Mouse (Mus musculus): ENCODE results near the gene Phtf1. TPM values are rescaled to one million over a fixed set of nuclear protein-coding genes. Genes with fewer than 3 reads are reported as not detected.

The Phtf1 gene
- polyA plus RNA-seq, 1 experiment from 2014 or later = 28.8 TPM

DNA sequence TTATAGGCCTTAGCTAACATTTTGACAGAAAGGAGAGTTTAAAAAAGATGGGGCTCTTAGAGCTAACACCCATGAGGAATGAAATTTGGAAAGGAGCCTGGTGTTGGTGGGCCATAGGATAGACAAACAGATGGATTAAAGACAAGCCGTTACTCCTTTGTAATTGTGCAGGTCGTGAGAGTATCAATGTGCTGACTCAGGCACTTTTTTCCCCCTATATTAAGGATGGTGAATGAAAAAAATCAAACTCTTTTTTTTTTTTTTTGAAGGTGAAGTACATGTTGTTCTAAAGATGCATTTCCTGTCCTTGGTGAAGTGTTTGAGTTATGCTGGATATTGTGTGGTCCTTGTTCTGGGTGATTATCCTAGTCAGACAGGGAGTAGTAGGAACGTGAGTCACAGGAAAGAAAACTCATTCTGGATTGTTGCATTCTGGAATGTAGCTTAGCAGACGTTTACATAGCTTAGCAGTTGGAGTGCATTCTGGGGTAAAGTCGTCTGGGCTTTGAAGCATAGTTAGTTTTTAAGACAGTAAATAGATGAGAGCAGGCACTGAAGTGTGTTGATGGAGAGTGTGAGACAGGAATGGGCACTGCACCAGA is 20.0 kb downstream of the Phtf1 start:
- Histone ChIP-seq H3K27me3 (no peaks in the 10 kb centered on the region), H3K4me1 (no peaks in the 10 kb centered on the region), H3K4me2 (no peak overlapping the region), H3K9ac (no peak overlapping the region), H3K36me3 (peaks cover 68% of the 10 kb centered on the region), H3K4me3 (no peak overlapping the region), H3K9me3 (no peaks in the 10 kb centered on the region), H3K27ac (no peak overlapping the region)
- no peak for ATAC-seq (ENCODE audit: insufficient number of reproducible peaks, low FRiP score, low TSS enrichment, low read depth)
- WGBS = 56% methylated on average over 5 of the region's 5 CpGs

DNA sequence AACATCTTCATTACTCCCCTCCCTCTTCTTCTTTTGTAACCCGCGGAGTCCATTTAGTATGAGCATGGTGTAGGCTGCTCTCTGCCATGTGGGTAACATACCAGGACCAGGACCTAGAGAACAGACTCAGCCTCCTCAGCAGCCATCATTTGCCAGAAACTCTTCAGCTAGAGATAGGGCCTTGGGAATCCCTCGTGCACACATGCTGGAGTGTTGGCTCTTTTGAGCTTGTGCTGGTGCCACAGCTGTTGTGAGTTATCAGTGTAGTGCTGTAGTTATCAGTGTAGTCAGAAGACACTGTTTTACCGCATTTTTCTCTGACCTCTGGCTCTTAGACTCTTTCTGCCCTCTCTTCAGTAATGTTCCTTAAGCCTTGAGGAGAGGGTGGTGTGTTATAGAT is 21.4 kb downstream of the Phtf1 start:
- Histone ChIP-seq H3K9me3 (no peaks in the 10 kb centered on the region), H3K27me3 (no peaks in the 10 kb centered on the region), H3K4me3 (no peak overlapping the region), H3K27ac (no peak overlapping the region), H3K36me3 (peaks cover 66% of the 10 kb centered on the region), H3K9ac (no peak overlapping the region), H3K4me1 (no peaks in the 10 kb centered on the region), H3K4me2 (no peak overlapping the region)
- 88% methylated on average over 4 of the region's 4 CpGs for whole genome bisulfite sequencing
- no peak for ATAC-seq (ENCODE audit: insufficient number of reproducible peaks, low FRiP score, low TSS enrichment, low read depth)

DNA sequence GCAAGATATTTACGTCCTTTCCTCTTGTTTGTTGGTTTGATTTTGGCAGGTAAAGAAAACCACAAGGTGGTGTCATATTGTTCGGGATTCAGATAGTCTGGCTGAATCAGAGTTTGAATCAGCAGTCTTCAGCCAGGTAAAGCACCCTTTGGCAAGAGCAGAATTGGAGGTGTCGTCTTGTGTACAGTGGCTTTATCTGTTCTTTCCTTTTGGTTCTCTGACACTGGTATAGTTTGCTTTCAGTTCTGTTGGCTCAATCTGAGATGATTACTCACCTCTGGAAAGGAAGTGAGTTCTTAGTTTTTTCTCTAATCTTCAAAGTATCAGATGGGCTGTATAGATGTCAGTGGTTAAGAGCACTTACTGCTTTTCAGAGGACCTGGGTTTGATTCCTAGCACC is 23.4 kb downstream of the Phtf1 start:
- no peaks in the 10 kb centered on the region for H3K9me3 ChIP-seq
- no peak overlapping the region for H3K27ac ChIP-seq
- peaks cover 67% of the 10 kb centered on the region for H3K36me3 ChIP-seq
- no peak for ATAC-seq (ENCODE audit: insufficient number of reproducible peaks, low FRiP score, low TSS enrichment, low read depth)
- no peaks in the 10 kb centered on the region for H3K4me1 ChIP-seq
- WGBS = 91% methylated on average over 3 of the region's 3 CpGs
- no peaks in the 10 kb centered on the region for H3K27me3 ChIP-seq
- no peak overlapping the region for H3K4me2 ChIP-seq
- no peak overlapping the region for H3K4me3 ChIP-seq
- no peak overlapping the region for H3K9ac ChIP-seq

DNA sequence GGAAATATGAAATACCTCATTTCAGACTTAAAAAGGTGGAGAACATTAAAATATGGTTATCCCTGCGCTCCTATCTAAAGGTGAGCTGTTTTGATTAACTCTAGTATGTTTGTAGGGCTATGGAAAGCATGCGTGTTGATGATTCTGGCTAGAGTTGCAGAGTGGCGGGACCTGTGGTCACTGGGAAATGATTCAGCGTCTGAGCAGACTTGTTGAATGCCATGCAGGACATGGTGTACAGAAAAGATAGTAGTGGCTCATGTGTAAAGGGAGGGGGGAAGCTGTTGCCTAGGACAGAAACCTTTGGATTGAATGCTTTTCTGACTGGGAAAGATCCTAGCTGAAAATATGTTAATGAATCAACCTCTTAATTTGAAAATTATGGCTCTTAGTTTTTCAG is 30.8 kb downstream of the Phtf1 start:
- 92% methylated on average over 4 of the region's 4 CpGs for WGBS
- H3K27me3 ChIP-seq = no peaks in the 10 kb centered on the region
- no peak for ATAC-seq (ENCODE audit: insufficient number of reproducible peaks, low FRiP score, low TSS enrichment, low read depth)
- H3K4me3 ChIP-seq = no peak overlapping the region
- H3K9me3 ChIP-seq = no peaks in the 10 kb centered on the region
- no peaks in the 10 kb centered on the region for H3K4me1 ChIP-seq
- no peak overlapping the region for H3K4me2 ChIP-seq
- no peak overlapping the region for H3K9ac ChIP-seq
- H3K36me3 ChIP-seq = peaks cover 66% of the 10 kb centered on the region
- no peak overlapping the region for H3K27ac ChIP-seq

DNA sequence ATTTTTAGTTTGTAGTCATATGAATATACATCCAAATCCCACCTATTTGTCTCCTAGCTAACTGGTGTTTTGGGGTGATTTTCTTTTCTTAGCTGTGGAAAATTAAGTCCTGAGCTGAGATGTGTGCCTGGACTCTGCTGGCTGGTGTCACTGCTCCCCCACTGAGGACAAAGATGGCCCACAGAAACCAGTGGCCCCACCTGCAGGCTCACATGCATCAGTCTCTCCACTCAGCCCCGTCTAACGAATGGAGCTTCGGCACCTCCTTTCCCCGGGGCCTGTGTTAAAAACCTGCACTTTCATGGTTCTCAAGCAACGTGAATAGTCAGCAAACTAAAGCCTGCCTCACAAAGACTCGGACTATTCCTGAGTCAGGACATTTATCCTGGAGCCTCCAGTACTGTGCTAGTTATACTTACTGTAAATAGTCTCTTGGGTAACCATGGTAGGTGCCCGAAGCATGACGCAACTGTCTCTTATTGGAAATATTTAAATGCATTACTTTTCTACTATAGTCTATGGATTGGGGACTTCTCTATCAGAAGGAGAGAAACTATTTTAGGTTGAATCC is 39.1 kb downstream of the Phtf1 start:
- no peaks in the 10 kb centered on the region for H3K4me1 ChIP-seq
- H3K4me3 ChIP-seq = no peak overlapping the region
- no peaks in the 10 kb centered on the region for H3K27me3 ChIP-seq
- no peak overlapping the region for H3K27ac ChIP-seq
- H3K4me2 ChIP-seq = no peak overlapping the region
- peaks cover 47% of the 10 kb centered on the region for H3K36me3 ChIP-seq
- WGBS = 84% methylated on average over 8 of the region's 8 CpGs
- no peaks in the 10 kb centered on the region for H3K9me3 ChIP-seq
- no peak overlapping the region for H3K9ac ChIP-seq
- no peak for ATAC-seq (ENCODE audit: insufficient number of reproducible peaks, low FRiP score, low TSS enrichment, low read depth)

DNA sequence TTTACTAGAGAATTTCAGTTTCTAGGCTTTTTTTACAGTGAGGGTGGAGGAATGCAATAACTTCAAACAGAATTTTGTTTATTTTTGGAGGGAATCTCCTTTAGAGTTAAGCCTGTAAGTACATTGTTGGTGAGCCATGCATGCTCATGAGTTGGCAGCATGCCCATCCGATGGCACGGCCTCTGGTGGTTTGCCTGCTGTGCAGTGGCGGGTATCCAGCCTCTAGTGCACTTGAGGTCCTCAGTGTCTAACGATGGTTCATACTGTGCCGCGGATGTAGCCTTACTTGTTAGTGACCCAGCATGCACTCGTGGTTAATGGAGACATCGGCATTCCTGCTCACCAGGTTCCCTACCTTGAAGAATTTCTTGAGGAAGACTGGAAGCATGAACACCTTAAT is 39.6 kb downstream of the Phtf1 start:
- 80% methylated on average over 8 of the region's 8 CpGs for WGBS
- ATAC-seq (ENCODE audit: insufficient number of reproducible peaks, low FRiP score, low TSS enrichment, low read depth) = no peak
- H3K36me3 ChIP-seq = peaks cover 44% of the 10 kb centered on the region

DNA sequence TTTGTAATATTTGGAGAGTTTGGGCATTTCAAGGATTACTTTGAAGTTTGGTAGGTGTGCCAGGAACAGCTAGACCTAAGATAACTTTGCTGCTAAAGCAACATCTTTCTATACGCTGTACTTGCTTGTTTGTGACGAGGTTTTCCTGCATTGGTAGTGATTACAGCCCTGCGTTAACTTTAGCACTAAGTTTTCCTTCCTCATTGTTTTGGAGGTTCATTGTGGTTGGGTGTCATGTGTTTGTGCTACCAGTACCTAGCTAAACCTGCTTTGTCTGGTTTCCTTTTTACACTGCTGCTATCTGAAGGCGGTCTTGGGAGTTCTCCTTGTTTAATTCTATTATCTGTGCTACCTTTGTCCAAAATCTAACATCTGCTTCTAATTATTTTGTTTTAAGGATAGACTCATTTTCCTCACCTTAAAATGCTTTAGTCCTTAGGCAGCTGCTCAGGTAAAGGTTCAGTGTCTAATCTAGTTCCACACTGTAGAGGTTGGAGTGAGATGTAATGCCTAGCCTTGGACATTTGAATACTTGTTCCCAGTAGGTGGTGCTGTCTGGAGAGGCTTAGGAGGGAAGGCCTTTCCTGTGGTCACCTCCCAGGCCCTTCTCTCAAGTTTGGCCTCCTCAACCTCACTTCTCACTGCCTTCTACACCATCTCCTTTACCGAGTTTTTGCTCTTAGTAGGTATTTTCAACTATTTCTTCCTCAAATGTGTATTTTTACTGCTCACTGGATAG is 42.2 kb downstream of the Phtf1 start:
- ATAC-seq (ENCODE audit: insufficient number of reproducible peaks, low FRiP score, low TSS enrichment, low read depth) = no peak
- Histone ChIP-seq H3K4me1 (no peaks in the 10 kb centered on the region), H3K9ac (no peak overlapping the region), H3K36me3 (peaks cover 32% of the 10 kb centered on the region), H3K9me3 (no peaks in the 10 kb centered on the region), H3K4me2 (no peak overlapping the region), H3K27ac (no peak overlapping the region), H3K27me3 (no peaks in the 10 kb centered on the region), H3K4me3 (no peak overlapping the region)
- WGBS = 89% methylated on average over 5 of the region's 5 CpGs

More for the DNA sequence above, 39.6 kb downstream of the Phtf1 start:
- Histone ChIP-seq H3K9me3 (no peaks in the 10 kb centered on the region), H3K4me2 (no peak overlapping the region), H3K4me3 (no peak overlapping the region), H3K27ac (no peak overlapping the region), H3K9ac (no peak overlapping the region), H3K4me1 (no peaks in the 10 kb centered on the region), H3K27me3 (no peaks in the 10 kb centered on the region)

DNA sequence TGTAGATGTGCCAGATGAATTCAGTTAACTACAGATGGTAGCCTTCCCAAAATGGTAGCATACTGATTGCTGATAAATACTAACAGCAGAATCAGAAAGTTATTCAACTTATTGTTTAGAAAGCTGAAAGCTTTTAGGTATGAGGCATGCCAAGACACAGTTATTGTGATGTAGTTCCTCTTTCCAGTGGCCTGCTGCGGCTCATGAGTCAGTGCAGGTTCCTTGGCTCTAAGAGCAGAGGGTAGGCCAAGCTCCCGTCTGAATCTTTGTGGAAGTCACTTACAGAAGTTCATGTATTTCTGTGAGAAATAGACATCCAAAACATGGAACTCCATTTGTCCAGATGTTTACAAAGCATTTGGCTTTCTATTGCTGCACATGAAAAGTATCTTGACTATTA is 44.1 kb downstream of the Phtf1 start:
- Histone ChIP-seq H3K27me3 (no peaks in the 10 kb centered on the region), H3K27ac (no peak overlapping the region), H3K4me1 (no peaks in the 10 kb centered on the region), H3K9ac (no peak overlapping the region), H3K9me3 (no peaks in the 10 kb centered on the region), H3K4me3 (no peak overlapping the region), H3K4me2 (no peak overlapping the region), H3K36me3 (peaks cover 29% of the 10 kb centered on the region)
- 90% methylated on average over 2 of the region's 2 CpGs for WGBS
- ATAC-seq (ENCODE audit: insufficient number of reproducible peaks, low FRiP score, low TSS enrichment, low read depth) = no peak

DNA sequence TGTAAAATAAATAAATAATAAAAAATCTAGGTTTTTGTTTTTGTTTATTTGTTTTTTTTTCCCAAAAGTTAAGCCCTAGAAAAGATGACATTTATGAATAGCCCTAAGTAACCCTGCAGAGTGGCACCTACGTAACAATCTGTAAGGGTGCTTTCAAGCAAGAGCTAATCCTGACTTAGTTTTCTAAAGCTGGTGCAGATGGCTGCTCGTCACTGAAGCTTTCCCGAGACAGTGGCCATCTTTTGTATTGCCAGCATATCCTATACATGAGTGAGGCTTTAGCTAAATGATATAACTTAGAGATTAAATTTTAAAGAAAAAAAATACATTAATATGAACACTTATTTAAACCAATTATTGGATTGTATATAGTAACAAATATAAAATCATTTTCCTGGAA is 50.0 kb downstream of the Phtf1 start:
- H3K36me3 ChIP-seq = peaks cover 27% of the 10 kb centered on the region
- no peak overlapping the region for H3K9ac ChIP-seq
- no peaks in the 10 kb centered on the region for H3K4me1 ChIP-seq

DNA sequence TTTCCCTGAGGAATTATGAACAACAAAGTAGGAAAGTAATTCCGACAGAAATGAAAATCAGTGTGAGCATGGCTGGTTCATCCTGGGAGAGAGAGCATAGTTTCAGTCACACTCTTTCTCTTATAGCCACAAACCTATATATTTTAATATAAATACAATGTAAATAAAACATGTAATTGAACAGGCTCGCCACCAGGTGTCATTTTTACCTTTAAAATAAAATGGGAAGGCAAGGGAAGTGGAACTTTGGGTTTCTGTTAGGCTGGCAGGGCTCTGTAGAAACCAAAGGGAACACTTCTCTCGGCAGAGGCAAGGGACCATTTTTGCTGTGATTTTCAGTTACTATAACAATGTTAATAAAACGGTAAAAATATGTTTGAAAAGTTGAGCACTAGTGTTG is 51.5 kb downstream of the Phtf1 start:
- Histone ChIP-seq H3K27me3 (no peaks in the 10 kb centered on the region), H3K9ac (no peak overlapping the region), H3K4me1 (no peaks in the 10 kb centered on the region), H3K36me3 (peaks cover 25% of the 10 kb centered on the region), H3K4me2 (no peak overlapping the region), H3K27ac (no peak overlapping the region), H3K9me3 (no peaks in the 10 kb centered on the region), H3K4me3 (no peak overlapping the region)
- WGBS = 48% methylated on average over 4 of the region's 4 CpGs
- no peak for ATAC-seq (ENCODE audit: insufficient number of reproducible peaks, low FRiP score, low TSS enrichment, low read depth)

More for the DNA sequence above, 50.0 kb downstream of the Phtf1 start:
- H3K27ac ChIP-seq = no peak overlapping the region
- H3K4me3 ChIP-seq = no peak overlapping the region
- 87% methylated on average over 3 of the region's 3 CpGs for WGBS
- H3K9me3 ChIP-seq = no peaks in the 10 kb centered on the region
- no peaks in the 10 kb centered on the region for H3K27me3 ChIP-seq
- no peak for ATAC-seq (ENCODE audit: insufficient number of reproducible peaks, low FRiP score, low TSS enrichment, low read depth)
- no peak overlapping the region for H3K4me2 ChIP-seq

DNA sequence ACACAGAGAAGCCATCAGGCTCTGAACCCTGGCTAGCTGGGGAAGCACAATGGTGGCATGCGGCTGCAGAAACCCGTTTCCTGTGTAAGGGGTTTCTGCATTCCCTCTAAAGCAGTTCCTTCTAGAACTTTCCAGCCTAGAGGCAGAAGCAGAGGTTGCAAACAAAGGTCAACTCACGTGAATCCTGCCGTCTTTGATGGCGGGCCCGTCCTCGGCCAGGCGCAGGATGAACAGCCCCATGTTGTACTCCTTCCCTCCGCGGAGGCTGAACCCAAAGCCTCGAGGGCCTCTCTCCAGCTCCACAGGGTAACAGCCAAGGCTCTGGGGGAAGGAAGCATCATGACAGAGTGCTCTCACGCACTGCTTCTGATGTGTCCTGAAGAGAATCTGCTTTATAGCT is 52.2 kb downstream of the Phtf1 start:
- Histone ChIP-seq H3K9me3 (no peaks in the 10 kb centered on the region), H3K4me2 (no peak overlapping the region), H3K36me3 (peaks cover 20% of the 10 kb centered on the region), H3K27ac (no peak overlapping the region), H3K27me3 (no peaks in the 10 kb centered on the region), H3K9ac (no peak overlapping the region), H3K4me1 (no peaks in the 10 kb centered on the region), H3K4me3 (no peak overlapping the region)
- 89% methylated on average over 12 of the region's 12 CpGs for WGBS
- no peak for ATAC-seq (ENCODE audit: insufficient number of reproducible peaks, low FRiP score, low TSS enrichment, low read depth)

DNA sequence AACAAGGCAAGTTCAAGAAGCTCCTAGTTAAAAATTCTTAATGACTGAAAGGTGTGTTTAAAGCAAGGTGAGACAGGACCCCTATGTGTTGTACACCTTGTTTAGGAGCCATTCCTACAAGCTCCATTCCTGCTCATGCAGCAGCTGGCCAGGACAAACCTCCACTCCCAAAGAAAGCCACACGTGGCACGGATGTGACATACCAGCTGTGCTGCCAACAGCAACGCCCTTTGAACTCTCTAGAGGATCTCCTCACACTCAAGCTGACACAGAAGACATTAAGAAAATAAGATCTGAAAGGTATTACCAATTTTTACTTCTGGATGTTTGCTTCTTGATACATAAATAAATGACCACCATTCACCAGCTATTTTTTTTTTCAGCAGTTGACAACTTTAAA is 59.0 kb downstream of the Phtf1 start:
- H3K9ac ChIP-seq = no peak overlapping the region
- no peaks in the 10 kb centered on the region for H3K9me3 ChIP-seq
- no peak overlapping the region for H3K27ac ChIP-seq
- no peak for ATAC-seq (ENCODE audit: insufficient number of reproducible peaks, low FRiP score, low TSS enrichment, low read depth)
- H3K27me3 ChIP-seq = no peaks in the 10 kb centered on the region
- H3K4me3 ChIP-seq = no peak overlapping the region
- H3K4me1 ChIP-seq = no peaks in the 10 kb centered on the region
- WGBS = 69% methylated on average over 3 of the region's 3 CpGs
- 0 out of 2 replicates have a peak, but pooled peaks cover 3% of the 10 kb centered on the region for H3K36me3 ChIP-seq
- H3K4me2 ChIP-seq = no peak overlapping the region
